Mouse (Mus musculus): ENCODE results near the gene Polr2l. TPM values are rescaled to one million over a fixed set of nuclear protein-coding genes. Genes with fewer than 3 reads are reported as not detected.

Gene Polr2l
- polyA plus RNA-seq, 1 experiment: 5.0 TPM

DNA sequence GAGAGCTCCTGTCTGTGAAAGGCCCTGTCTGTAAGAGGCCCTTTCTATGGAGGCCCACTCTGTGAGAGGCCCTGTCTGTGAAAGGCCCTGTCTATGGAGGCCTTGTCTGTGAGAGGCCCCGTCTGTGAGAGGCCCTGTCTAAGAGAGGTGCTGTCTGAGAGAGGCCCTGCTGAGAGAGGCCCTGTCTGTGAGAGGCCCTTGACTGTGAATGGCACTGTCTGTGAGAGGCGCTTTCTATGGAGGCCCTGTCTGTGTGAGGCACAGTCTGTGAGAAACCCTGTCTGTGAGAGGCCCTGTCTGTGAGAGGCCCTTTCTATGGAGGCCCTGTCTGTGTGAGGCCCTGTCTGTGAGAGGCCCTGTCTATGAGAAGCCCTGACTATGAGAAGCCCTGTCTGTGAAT is 31.3 kb upstream of the Polr2l start:
- no peak overlapping the region for H3K4me3 ChIP-seq (ENCODE audit: insufficient read depth, low read length)
- no peak overlapping the region for H3K27ac ChIP-seq (ENCODE audit: insufficient read depth, low read depth, low read length)
- TF ChIP-seq CTCF (IDR thresholded peaks at IDR 0.05; ENCODE audit: low read depth, low read length): no peak
- TF ChIP-seq POLR2A (IDR thresholded peaks at IDR 0.05; ENCODE audit: borderline replicate concordance, low read depth, low read length): no peak
- H3K4me1 ChIP-seq (ENCODE audit: control insufficient read depth, insufficient read depth, low read length): no peaks in the 10 kb centered on the region

DNA sequence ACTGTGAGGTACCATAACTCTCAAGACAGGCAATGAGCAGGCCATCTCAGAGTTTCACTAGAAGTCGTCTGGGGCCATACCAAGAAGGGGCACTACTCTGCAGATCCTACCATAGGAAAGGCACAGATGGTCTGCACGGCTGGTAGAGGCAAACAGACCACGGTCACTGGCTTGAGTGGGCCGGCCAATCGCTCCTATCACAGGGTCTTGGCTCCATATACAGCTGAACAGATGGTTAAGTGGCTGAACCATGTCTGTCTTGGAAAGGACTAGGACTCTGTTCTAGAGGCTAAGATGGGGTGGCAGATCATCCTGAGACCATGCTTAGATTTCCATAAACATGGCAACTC is 27.6 kb upstream of the Polr2l start:
- Histone ChIP-seq H3K4me3 (ENCODE audit: insufficient read depth, low read length) (no peak overlapping the region), H3K4me1 (ENCODE audit: control insufficient read depth, insufficient read depth, low read length) (peaks cover 8% of the 10 kb centered on the region), H3K27ac (ENCODE audit: insufficient read depth, low read depth, low read length) (no peak overlapping the region)
- TF ChIP-seq POLR2A (IDR thresholded peaks at IDR 0.05; ENCODE audit: borderline replicate concordance, low read depth, low read length) (no peak), CTCF (IDR thresholded peaks at IDR 0.05; ENCODE audit: low read depth, low read length) (no peak)

GRCm38 (mm10) chr7:141501820-141502555 is 27.1 kb upstream of the Polr2l start:
- Histone ChIP-seq H3K4me1 (ENCODE audit: control insufficient read depth, insufficient read depth, low read length) (peaks cover 14% of the 10 kb centered on the region), H3K4me3 (ENCODE audit: insufficient read depth, low read length) (no peak overlapping the region), H3K27ac (ENCODE audit: insufficient read depth, low read depth, low read length) (no peak overlapping the region)
- TF ChIP-seq POLR2A (IDR thresholded peaks at IDR 0.05; ENCODE audit: borderline replicate concordance, low read depth, low read length) (no peak), CTCF (IDR thresholded peaks at IDR 0.05; ENCODE audit: low read depth, low read length) (no peak)

GRCm38 (mm10) chr7:141497600-141497999 is 22.7 kb upstream of the Polr2l start:
- no peak overlapping the region for H3K27ac ChIP-seq (ENCODE audit: insufficient read depth, low read depth, low read length)
- H3K4me1 ChIP-seq (ENCODE audit: control insufficient read depth, insufficient read depth, low read length): peaks cover 15% of the 10 kb centered on the region
- no peak overlapping the region for H3K4me3 ChIP-seq (ENCODE audit: insufficient read depth, low read length)
- TF ChIP-seq CTCF (IDR thresholded peaks at IDR 0.05; ENCODE audit: low read depth, low read length) (no peak), POLR2A (IDR thresholded peaks at IDR 0.05; ENCODE audit: borderline replicate concordance, low read depth, low read length) (no peak)

GRCm38 (mm10) chr7:141495940-141496339 is 21.0 kb upstream of the Polr2l start:
- no peak overlapping the region for H3K27ac ChIP-seq (ENCODE audit: insufficient read depth, low read depth, low read length)
- TF ChIP-seq POLR2A (IDR thresholded peaks at IDR 0.05; ENCODE audit: borderline replicate concordance, low read depth, low read length) (no peak), CTCF (IDR thresholded peaks at IDR 0.05; ENCODE audit: low read depth, low read length) (no peak)
- no peak overlapping the region for H3K4me3 ChIP-seq (ENCODE audit: insufficient read depth, low read length)
- peaks cover 21% of the 10 kb centered on the region for H3K4me1 ChIP-seq (ENCODE audit: control insufficient read depth, insufficient read depth, low read length)

DNA sequence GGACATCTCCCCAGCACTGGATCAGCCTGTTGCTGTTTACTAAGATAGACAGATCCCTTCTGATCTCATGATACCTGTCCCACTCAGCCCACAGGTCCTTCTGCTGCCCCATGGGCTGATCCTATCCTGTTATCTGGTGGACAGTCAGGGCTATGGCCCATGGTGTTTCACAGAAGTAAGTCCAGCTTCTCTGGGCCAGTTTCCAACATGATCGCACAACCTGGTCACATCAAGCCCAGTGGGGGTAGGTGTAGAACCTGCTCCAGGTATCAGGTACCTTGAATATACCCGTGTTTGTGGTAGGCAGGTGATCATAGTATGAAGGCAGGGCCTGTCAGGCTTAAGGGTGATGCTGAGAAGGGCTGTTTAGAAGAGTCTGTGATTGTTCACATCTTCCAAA is 20.4 kb upstream of the Polr2l start:
- TF ChIP-seq POLR2A (IDR thresholded peaks at IDR 0.05; ENCODE audit: borderline replicate concordance, low read depth, low read length) (no peak), CTCF (IDR thresholded peaks at IDR 0.05; ENCODE audit: low read depth, low read length) (no peak)
- Histone ChIP-seq H3K4me3 (ENCODE audit: insufficient read depth, low read length) (no peak overlapping the region), H3K27ac (ENCODE audit: insufficient read depth, low read depth, low read length) (no peak overlapping the region), H3K4me1 (ENCODE audit: control insufficient read depth, insufficient read depth, low read length) (peaks cover 27% of the 10 kb centered on the region)

DNA sequence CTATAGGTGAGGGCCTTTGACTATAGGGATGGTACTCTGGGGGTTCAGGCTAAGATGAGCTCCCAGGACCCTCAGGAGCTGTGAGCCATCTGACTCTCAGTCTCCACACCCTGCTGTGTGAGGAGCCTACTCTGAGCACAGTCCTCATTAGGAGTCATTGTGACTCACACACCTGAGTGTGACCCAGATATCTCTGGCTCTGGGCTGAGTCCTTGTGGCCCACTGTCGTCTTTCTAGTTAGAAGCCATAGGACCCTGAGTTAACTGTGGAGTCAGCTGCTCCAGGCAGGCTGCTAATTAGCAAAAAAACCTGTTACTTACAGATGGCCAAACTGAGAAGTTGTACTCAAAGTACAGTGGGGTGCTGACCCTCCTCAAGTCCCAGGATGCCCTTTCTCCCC is 18.8 kb upstream of the Polr2l start:
- Histone ChIP-seq H3K4me1 (ENCODE audit: control insufficient read depth, insufficient read depth, low read length) (peaks cover 40% of the 10 kb centered on the region), H3K27ac (ENCODE audit: insufficient read depth, low read depth, low read length) (no peak overlapping the region), H3K4me3 (ENCODE audit: insufficient read depth, low read length) (no peak overlapping the region)
- TF ChIP-seq CTCF (IDR thresholded peaks at IDR 0.05; ENCODE audit: low read depth, low read length) (no peak), POLR2A (IDR thresholded peaks at IDR 0.05; ENCODE audit: borderline replicate concordance, low read depth, low read length) (no peak)

DNA sequence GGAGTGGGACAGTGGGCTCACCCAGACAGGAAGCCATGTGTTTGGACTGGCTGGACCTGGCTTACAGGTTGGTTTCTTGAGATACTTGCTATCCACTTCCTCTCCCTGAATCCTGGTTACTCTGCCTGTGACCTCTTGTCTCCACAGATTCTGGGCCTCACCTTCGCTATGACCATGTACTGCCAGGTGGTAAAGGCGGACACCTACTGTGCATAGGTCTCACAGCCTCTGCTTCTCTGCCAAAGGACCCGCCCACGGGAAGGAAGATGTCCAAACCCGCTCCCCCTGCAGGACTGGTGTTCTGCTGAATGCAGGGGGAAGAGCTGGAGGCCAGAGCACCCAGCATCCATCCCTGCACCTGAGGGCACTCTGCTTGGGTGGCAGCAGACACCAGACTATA is 17.8 kb upstream of the Polr2l start:
- Histone ChIP-seq H3K4me3 (ENCODE audit: insufficient read depth, low read length) (no peak overlapping the region), H3K27ac (ENCODE audit: insufficient read depth, low read depth, low read length) (no peak overlapping the region), H3K4me1 (ENCODE audit: control insufficient read depth, insufficient read depth, low read length) (peaks cover 38% of the 10 kb centered on the region)
- TF ChIP-seq CTCF (IDR thresholded peaks at IDR 0.05; ENCODE audit: low read depth, low read length): no peak
- TF ChIP-seq POLR2A (IDR thresholded peaks at IDR 0.05; ENCODE audit: borderline replicate concordance, low read depth, low read length): no peak

GRCm38 (mm10) chr7:141491151-141491550 is 16.2 kb upstream of the Polr2l start:
- H3K4me3 ChIP-seq (ENCODE audit: insufficient read depth, low read length): no peak overlapping the region
- peak; percentile 42; the same call in 1 of the 2 replicates for TF ChIP-seq CTCF (IDR thresholded peaks at IDR 0.05; ENCODE audit: low read depth, low read length)
- TF ChIP-seq POLR2A (IDR thresholded peaks at IDR 0.05; ENCODE audit: borderline replicate concordance, low read depth, low read length): no peak
- peaks cover 39% of the 10 kb centered on the region for H3K4me1 ChIP-seq (ENCODE audit: control insufficient read depth, insufficient read depth, low read length)
- peak overlapping the region; percentile 77 for H3K27ac ChIP-seq (ENCODE audit: insufficient read depth, low read depth, low read length)

GRCm38 (mm10) chr7:141487141-141487540 is 12.2 kb upstream of the Polr2l start:
- no peak for TF ChIP-seq CTCF (IDR thresholded peaks at IDR 0.05; ENCODE audit: low read depth, low read length)
- no peak for TF ChIP-seq POLR2A (IDR thresholded peaks at IDR 0.05; ENCODE audit: borderline replicate concordance, low read depth, low read length)
- Histone ChIP-seq H3K4me1 (ENCODE audit: control insufficient read depth, insufficient read depth, low read length) (peaks cover 39% of the 10 kb centered on the region), H3K27ac (ENCODE audit: insufficient read depth, low read depth, low read length) (no peak overlapping the region), H3K4me3 (ENCODE audit: insufficient read depth, low read length) (no peak overlapping the region)
